Mouse (Mus musculus): ENCODE data around the gene Mfsd4b3.

The Mfsd4b3 gene

DNA sequence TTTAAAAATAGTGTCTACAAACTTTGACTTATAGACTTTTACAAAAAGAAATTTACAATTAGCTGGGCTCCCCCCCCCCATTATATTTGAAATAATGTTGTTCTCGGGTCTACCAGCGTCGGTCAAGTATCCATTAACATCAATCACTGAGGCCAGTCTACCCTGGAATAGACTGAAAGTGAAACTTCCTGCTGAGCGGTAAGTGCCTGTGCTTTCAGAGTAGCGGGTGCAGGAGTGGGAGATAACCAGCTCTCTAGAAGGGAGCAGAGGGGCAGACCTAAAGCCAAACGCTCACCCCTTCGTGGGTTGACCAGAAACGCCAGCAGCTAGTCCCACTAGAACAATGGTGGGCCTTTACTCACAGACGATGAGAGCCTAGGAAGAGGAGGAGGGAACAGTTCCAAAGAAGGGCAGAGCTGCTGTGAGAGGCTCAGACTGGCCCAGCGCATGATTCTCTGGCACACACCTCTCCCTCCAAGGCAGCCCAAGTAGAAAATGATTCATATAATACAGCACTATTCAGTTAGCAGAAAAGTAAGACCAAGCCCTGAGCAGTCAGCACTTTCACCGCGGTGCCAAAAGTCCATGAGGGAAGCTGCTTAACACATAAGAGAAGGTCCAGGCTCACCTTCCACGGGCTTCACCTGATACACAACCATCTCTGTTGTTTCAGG, 51.0 kb downstream of the Mfsd4b3 start:
- no peak for DNase-seq

- DNase-seq: no peak
Measured at GRCm38 (mm10) chr10:39906799-39907658, 52.9 kb downstream of the Mfsd4b3 start.

GRCm38 (mm10) chr10:39904191-39904590, 55.8 kb downstream of the Mfsd4b3 start:
- no peak for DNase-seq

DNA sequence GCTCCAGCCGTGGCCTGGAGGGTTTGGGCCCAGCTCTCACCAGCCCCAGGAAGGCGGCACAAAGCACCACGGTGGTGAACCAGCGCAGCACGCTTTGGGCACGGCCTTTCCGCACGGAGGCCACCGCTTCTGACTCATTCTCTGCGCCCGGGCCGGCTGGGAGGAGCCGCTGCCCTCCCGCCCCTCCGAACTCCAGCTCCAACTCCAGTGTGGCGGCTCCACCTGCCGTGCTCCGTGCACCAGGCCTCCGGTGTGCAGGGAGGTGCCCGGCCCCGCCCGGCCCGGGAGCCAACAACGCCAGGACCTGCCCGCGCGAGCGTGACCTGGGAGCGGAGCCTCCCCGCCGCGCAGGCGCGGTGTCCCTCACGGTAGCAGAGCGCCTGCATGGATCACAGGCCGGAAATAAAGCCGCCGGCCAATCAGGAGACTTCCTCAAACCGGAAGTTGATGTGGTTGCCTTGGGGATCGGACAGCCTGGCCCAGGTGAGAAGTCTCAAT, 61.0 kb downstream of the Mfsd4b3 start, which contains the start of gene Mfsd4b4:
Mfsd4b4 (minus strand) TSS at position 365 of the 498 bp plus-strand sequence.
- DNase-seq: peak; percentile 81
